Mouse (Mus musculus): ENCODE results near the gene Zswim4. TPM values are rescaled to one million over a fixed set of nuclear protein-coding genes. Genes with fewer than 3 reads are reported as not detected.
A peak's percentile ranks its signal among the peaks of the same experiment; 100 is the strongest.

Zswim4 gene
- polyA plus RNA-seq, 1 experiment from 2014 or later: 53.5 TPM

DNA sequence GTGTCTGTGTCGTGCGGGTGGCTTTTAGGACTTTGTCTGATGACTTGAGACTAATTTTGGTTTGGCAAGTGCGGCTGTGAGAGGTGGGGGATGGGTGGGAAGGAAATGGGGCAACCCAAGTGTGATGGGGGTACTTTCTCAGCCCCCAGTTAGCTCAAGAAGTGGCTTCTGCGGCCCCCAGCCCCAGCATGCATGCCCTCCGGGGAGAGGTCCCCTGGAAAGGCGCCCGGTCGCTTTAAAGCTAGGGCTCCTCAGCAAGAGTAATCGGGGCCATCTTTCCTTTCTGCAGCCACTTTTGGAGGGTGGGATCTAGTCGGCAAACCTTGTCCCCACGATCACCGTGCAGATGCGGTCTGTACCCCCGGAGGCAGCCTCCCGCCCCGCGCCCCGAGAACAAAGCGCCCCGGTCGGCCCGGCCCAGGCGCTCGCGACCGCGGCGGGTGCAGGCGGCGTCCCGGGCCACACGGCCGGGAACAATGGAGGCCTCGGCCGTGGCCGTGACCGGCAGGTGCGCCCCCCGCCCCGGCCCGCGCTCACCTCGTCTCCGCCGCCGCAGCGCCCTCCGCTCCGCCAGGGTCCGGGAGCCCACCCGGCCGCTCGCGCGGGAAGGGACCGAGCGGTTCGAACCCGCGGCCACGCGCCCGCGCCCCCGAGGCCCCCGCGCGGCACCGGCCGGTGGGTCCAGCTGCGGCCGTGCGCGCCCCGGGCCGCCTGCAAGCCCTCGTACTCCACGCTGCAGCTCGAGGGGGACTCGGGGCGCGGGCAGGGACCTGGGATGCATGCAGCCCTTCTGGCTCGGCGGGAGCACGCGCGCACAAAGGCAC is 53.4 kb downstream of the Zswim4 start:
- 2% methylated on average over 87 of the region's 87 CpGs for WGBS
- peak; percentile 65 for DNase-seq (ENCODE audit: low spot score)
- Histone ChIP-seq H3K27me3 (ENCODE audit: insufficient read depth, poor library complexity, severe bottlenecking) (peaks cover 26% of the 10 kb centered on the region), H3K4me1 (replicated peaks) (peaks cover 71% of the 10 kb centered on the region), H3K4me3 (peak overlapping the region; percentile 91), H3K27ac (peak overlapping the region; percentile 100), H3K36me3 (peaks cover 6% of the 10 kb centered on the region), H3K9me3 (0 out of 2 replicates have a peak, but pooled peaks cover 5% of the 10 kb centered on the region)

DNA sequence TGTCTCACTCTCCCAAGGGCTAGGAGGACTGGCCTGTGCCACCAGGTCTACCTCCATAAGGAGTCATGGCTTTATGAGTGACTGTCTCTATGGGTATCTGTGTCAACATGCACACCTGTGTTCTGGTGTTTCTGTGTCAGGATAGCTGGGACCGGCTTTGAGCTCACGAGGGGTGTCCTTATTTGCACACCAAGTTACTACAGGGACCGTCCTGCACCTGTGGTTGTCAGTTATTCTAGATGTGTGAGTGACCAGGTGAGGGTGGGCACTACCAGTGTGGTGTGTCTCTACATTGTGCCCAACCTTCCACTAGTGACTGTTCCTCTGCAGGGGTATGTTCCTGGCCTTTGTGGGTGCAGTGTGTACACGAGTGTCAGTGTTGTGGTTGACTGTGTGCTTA is 54.0 kb downstream of the Zswim4 start:
- H3K36me3 ChIP-seq: peaks cover 12% of the 10 kb centered on the region
- DNase-seq (ENCODE audit: low spot score): no peak
- H3K9me3 ChIP-seq: 0 out of 2 replicates have a peak, but pooled peaks cover 5% of the 10 kb centered on the region
- H3K27me3 ChIP-seq (ENCODE audit: insufficient read depth, poor library complexity, severe bottlenecking): peaks cover 22% of the 10 kb centered on the region
- H3K27ac ChIP-seq: peak overlapping the region; percentile 100
- peak overlapping the region; percentile 91 for H3K4me3 ChIP-seq
- H3K4me1 ChIP-seq (replicated peaks): peaks cover 76% of the 10 kb centered on the region
- 71% methylated on average over 4 of the region's 4 CpGs for WGBS

DNA sequence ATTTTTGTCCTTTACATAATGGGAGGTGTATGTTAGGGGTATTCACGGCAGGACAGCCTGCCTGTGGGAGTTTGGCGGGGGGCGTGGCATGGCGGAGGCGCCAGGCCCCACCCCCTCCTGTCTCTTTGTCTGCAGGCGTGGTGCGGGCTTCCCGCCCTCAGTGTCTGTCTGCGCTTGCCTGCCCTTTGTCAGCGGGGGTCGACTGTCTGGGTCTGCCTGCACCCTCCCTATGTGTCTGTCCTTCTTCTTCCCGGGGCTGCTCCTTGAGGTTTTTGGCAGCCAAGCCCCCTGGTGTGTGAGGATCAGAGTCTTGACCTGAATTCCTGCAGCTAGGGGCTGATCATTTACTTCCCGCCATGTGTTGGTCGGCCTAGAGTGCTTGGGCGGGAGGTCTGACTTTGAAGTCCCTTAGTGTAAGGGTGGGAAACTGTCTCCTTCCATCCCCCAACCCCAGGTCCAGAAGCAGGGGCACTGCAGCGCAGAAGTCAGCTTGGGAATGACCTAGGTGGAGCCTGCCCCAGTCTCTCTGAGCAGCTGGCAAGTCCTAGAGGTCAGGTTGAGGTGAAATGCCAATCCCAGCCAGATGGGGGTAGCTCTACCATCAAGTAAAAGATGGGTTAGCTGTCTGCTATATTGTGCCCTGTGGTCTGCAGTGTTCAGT is 56.2 kb downstream of the Zswim4 start:
- WGBS: 2% methylated on average over 16 of the region's 16 CpGs
- peaks cover 12% of the 10 kb centered on the region for H3K27me3 ChIP-seq (ENCODE audit: insufficient read depth, poor library complexity, severe bottlenecking)
- peaks cover 76% of the 10 kb centered on the region for H3K4me1 ChIP-seq (replicated peaks)
- 0 out of 2 replicates have a peak, but pooled peaks cover 5% of the 10 kb centered on the region for H3K9me3 ChIP-seq
- peak; percentile 89 for DNase-seq (ENCODE audit: low spot score)
- H3K36me3 ChIP-seq: peaks cover 29% of the 10 kb centered on the region
- peak overlapping the region; percentile 98 for H3K27ac ChIP-seq
- H3K4me3 ChIP-seq: peak overlapping the region; percentile 49

DNA sequence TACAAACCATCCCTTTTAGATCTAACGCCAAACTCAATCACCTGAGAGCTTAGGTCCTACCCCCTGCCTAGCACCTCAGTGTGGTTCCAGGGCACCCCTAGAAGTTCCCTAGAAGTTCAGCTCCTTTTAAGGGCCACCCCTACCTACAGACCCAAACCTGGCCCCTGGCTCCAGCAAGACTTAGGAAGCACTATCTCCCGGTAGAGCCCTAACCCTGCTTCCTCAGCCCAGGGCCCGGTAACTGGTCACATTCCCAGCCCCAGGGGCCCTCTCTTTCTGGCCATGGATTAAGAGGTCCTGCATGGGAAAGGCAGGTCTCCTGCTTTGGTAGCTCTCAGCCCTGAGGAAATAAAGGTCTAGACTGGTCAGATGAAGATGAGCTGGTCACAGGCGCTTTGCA is 56.9 kb downstream of the Zswim4 start:
- Histone ChIP-seq H3K9me3 (0 out of 2 replicates have a peak, but pooled peaks cover under 1% of the 10 kb centered on the region), H3K27ac (peak overlapping the region; percentile 98), H3K27me3 (ENCODE audit: insufficient read depth, poor library complexity, severe bottlenecking) (peaks cover 7% of the 10 kb centered on the region), H3K4me1 (replicated peaks) (peaks cover 75% of the 10 kb centered on the region), H3K36me3 (peaks cover 36% of the 10 kb centered on the region), H3K4me3 (peak overlapping the region; percentile 49)
- 7% methylated on average over 4 of the region's 4 CpGs for WGBS
- no peak for DNase-seq (ENCODE audit: low spot score)

DNA sequence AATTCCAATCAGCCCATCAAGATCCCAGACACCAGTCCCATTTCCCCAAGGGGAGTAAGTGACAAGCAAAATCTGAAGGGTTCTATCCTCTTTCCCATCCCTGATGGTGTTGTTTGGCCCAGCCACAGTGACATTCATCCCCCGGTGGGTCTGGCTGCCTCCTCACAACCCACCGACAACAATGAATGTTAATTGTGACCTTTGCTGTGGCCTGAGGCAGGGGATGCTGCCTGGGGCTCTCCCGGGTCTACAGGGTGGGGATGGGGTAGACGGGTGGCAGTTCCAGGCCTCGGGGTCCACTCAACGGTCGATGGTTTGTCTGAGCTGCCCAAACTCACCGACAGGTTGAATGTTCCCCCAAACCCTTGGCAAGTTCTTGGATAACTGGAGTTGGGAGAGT is 58.3 kb downstream of the Zswim4 start:
- H3K36me3 ChIP-seq: peaks cover 50% of the 10 kb centered on the region
- no peak for DNase-seq (ENCODE audit: low spot score)
- H3K27me3 ChIP-seq (ENCODE audit: insufficient read depth, poor library complexity, severe bottlenecking): no peaks in the 10 kb centered on the region; the same call in 1 of the 2 replicates
- 75% methylated on average over 8 of the region's 8 CpGs for WGBS
- peak overlapping the region; percentile 98 for H3K27ac ChIP-seq
- no peak overlapping the region for H3K4me3 ChIP-seq
- peaks cover 61% of the 10 kb centered on the region for H3K4me1 ChIP-seq (replicated peaks)
- H3K9me3 ChIP-seq: no peaks in the 10 kb centered on the region

DNA sequence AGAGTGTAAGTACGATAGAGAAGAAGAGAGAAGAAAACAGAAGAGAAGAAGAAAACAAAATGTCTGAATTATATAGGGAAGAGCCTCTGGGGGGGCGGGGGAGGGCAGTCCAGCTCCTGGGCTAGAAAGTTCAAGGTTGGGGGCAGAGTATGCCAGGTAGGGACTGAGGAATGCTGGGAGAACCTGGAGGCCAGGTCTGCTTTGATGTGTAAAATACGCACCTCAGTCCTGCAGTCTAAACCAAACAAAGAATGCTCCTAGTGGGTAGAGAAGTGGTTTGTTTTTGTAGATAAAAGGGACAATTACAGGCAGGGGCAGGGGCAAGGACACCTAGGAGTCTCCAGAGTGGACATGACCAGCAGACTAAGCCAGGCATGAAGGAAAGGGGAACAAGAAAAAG is 59.5 kb downstream of the Zswim4 start:
- 94% methylated on average over 3 of the region's 3 CpGs for WGBS
- peaks cover 53% of the 10 kb centered on the region for H3K4me1 ChIP-seq (replicated peaks)
- H3K36me3 ChIP-seq: peaks cover 62% of the 10 kb centered on the region

DNA sequence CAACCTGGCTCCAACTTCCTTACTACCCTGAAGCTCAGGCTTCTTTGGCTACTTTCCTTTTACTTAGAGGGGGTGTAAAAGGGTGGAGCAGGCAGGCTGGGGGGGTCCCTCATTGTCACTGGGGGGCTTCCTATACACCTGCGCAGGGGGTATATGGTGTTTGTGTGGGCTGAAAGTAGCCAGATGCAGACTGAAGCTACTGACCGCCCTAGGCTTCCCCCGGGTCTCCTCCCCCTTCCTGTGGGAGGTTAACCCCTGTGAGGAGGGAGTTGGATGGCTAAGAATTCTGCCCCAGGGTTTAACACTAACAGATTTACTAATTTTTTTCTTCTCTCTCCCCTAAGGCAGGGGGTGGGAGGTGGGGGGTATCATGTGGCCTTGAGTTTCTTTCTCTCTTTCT is 60.3 kb downstream of the Zswim4 start:
- WGBS: 40% methylated on average over 3 of the region's 3 CpGs
- Histone ChIP-seq H3K4me3 (no peak overlapping the region), H3K4me1 (replicated peaks) (peaks cover 44% of the 10 kb centered on the region), H3K9me3 (no peaks in the 10 kb centered on the region), H3K36me3 (peaks cover 70% of the 10 kb centered on the region), H3K27me3 (ENCODE audit: insufficient read depth, poor library complexity, severe bottlenecking) (no peaks in the 10 kb centered on the region), H3K27ac (no peak overlapping the region; the same call in 1 of the 2 replicates)
- no peak for DNase-seq (ENCODE audit: low spot score)

More for the DNA sequence above, 59.5 kb downstream of the Zswim4 start:
- H3K27ac ChIP-seq: no peak overlapping the region
- H3K9me3 ChIP-seq: no peaks in the 10 kb centered on the region
- no peak for DNase-seq (ENCODE audit: low spot score)
- H3K27me3 ChIP-seq (ENCODE audit: insufficient read depth, poor library complexity, severe bottlenecking): no peaks in the 10 kb centered on the region
- no peak overlapping the region for H3K4me3 ChIP-seq

DNA sequence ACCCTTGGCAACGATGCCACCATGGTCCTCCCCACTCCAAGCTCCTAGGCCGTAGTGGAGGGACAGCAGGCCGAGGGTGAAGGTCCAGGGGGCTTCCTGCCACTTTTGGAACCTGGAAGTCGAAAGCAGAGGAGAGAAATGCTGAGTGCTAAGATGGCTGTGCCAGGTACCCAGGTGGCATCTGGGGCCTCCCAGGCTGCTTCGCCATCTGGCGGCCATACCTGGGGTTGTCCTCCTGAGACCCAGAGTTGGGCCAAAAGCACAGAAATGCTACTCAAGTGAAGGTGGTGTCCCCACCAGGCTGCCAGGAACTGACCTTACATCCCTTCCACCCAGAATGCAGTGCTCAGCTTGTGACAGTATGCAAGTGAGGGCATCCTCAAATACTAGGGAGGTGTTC is 63.0 kb downstream of the Zswim4 start:
- Histone ChIP-seq H3K4me1 (replicated peaks) (peaks cover 17% of the 10 kb centered on the region), H3K9me3 (no peaks in the 10 kb centered on the region), H3K27ac (no peak overlapping the region), H3K4me3 (no peak overlapping the region), H3K36me3 (peaks cover 85% of the 10 kb centered on the region), H3K27me3 (ENCODE audit: insufficient read depth, poor library complexity, severe bottlenecking) (no peaks in the 10 kb centered on the region)
- WGBS: 85% methylated on average over 6 of the region's 6 CpGs
- DNase-seq (ENCODE audit: low spot score): no peak

DNA sequence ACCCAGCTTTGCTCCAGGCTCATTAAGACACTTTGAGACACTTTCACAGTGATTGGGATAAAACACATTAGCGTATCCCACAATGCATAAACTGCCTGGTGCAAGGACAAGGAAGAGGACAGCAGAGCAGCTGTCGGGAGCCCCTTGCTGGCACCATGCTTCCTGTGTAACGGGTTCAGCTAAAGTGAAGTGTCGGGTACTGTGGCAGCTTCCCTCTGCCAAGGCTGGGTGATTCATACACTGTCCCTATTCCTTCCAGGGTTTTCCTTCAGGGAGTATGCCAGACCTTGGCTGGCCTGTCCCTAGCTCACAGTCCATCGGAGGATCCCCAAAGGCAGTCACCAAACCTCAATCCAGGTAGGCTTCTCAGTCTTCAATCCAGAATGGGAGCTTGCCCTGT is 66.8 kb downstream of the Zswim4 start:
- H3K36me3 ChIP-seq: peaks cover 52% of the 10 kb centered on the region
- 88% methylated on average over 5 of the region's 5 CpGs for WGBS

DNA sequence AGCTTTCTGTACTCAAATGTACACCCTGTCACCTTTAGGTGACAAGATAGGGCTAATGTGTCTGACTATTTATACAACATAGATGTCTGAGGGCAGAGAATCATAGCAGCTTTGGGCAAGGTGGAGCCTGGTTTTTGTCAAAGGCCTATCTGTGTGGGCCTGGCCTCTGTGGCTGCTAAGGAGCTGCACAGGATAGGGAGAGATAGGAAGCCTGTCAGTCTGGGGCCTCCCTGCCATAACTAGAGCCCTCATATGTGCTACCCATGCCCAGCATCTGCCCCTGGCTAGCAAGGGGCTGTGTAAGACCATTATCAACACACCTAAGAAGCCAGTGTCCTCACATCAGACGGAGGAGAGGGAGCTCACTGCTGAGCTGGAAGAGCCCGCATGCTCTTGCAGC is 69.2 kb downstream of the Zswim4 start:
- H3K27ac ChIP-seq: no peak overlapping the region
- H3K4me3 ChIP-seq: no peak overlapping the region
- no peak for DNase-seq (ENCODE audit: low spot score)
- WGBS: 85% methylated on average over 2 of the region's 2 CpGs
- peaks cover 7% of the 10 kb centered on the region; the same call in 1 of the 2 replicates for H3K4me1 ChIP-seq (replicated peaks)
- no peaks in the 10 kb centered on the region for H3K9me3 ChIP-seq
- H3K36me3 ChIP-seq: peaks cover 34% of the 10 kb centered on the region
- no peaks in the 10 kb centered on the region for H3K27me3 ChIP-seq (ENCODE audit: insufficient read depth, poor library complexity, severe bottlenecking)

More for the DNA sequence above, 66.8 kb downstream of the Zswim4 start:
- no peak for DNase-seq (ENCODE audit: low spot score)
- Histone ChIP-seq H3K27me3 (ENCODE audit: insufficient read depth, poor library complexity, severe bottlenecking) (no peaks in the 10 kb centered on the region), H3K27ac (no peak overlapping the region), H3K9me3 (no peaks in the 10 kb centered on the region), H3K4me1 (replicated peaks) (peaks cover 7% of the 10 kb centered on the region; the same call in 1 of the 2 replicates), H3K4me3 (no peak overlapping the region)

MicroRNA genes within 50 kb of the gene (microRNA counts, 519-probe panel; counts per million panel counts)
- microRNA mmu-miR-181c (1,255 counts per million, percentile 77 among the panel's probes with 10 or more counts), microRNA mmu-miR-23a (2,824 counts per million, percentile 81 among the panel's probes with 10 or more counts), microRNA mmu-miR-27a (4,404 counts per million, percentile 91 among the panel's probes with 10 or more counts)

Other genes with a start within 250 kb of the Zswim4 start
- 7.6 and 9.5 TPM in 2 replicates for gene Samd1, start 239.4 kb downstream of the Zswim4 start, polyA plus RNA-seq (2016; fragmentation: Nextera tagmentation; extraction: Ambion mirVana)
- gene 1700067K01Rik, start 235.6 kb downstream of the Zswim4 start, polyA plus RNA-seq (2016; fragmentation: Nextera tagmentation; extraction: Ambion mirVana): 0.52 and 0.54 TPM in 2 replicates
- 0.86 TPM in 1 of 2 replicates, not detected in the other for gene 2210011C24Rik, start 224.9 kb downstream of the Zswim4 start, polyA plus RNA-seq (2016; fragmentation: Nextera tagmentation; extraction: Ambion mirVana)
- 9.2 and 10.0 TPM in 2 replicates for gene Palm3, start 215.6 kb downstream of the Zswim4 start, polyA plus RNA-seq (2016; fragmentation: Nextera tagmentation; extraction: Ambion mirVana)
- gene Il27ra, start 194.5 kb downstream of the Zswim4 start, polyA plus RNA-seq (2016; fragmentation: Nextera tagmentation; extraction: Ambion mirVana): 0.24 and 0.30 TPM in 2 replicates
- gene Rln3, start 192.1 kb downstream of the Zswim4 start, polyA plus RNA-seq (2016; fragmentation: Nextera tagmentation; extraction: Ambion mirVana): 0.69 TPM in 1 of 2 replicates, not detected in the other
- 1.5 and 1.8 TPM in 2 replicates for gene Gm10643, start 171.9 kb downstream of the Zswim4 start, polyA plus RNA-seq (2016; fragmentation: Nextera tagmentation; extraction: Ambion mirVana)
- 8.5 and 9.2 TPM in 2 replicates for gene Rfx1, start 170.2 kb downstream of the Zswim4 start, polyA plus RNA-seq (2016; fragmentation: Nextera tagmentation; extraction: Ambion mirVana)
- 16.7 and 19.2 TPM in 2 replicates for gene Dcaf15, start 132.3 kb downstream of the Zswim4 start, polyA plus RNA-seq (2016; fragmentation: Nextera tagmentation; extraction: Ambion mirVana)
- 0.13 TPM in 1 of 2 replicates, not detected in the other for gene Podnl1, start 111.1 kb downstream of the Zswim4 start, polyA plus RNA-seq (2016; fragmentation: Nextera tagmentation; extraction: Ambion mirVana)
- gene Cc2d1a, start 89.1 kb downstream of the Zswim4 start, polyA plus RNA-seq (2016; fragmentation: Nextera tagmentation; extraction: Ambion mirVana): 18.2 and 19.0 TPM in 2 replicates
- 2.1 TPM in 2 replicates for gene 4930432K21Rik, start 89.0 kb downstream of the Zswim4 start, polyA plus RNA-seq (2016; fragmentation: Nextera tagmentation; extraction: Ambion mirVana)
- gene Nanos3, start 51.8 kb downstream of the Zswim4 start, polyA plus RNA-seq (2016; fragmentation: Nextera tagmentation; extraction: Ambion mirVana): 2.5 and 6.8 TPM in 2 replicates
- 386 TPM in 2 replicates for gene D8Ertd738e, start 12.7 kb upstream of the Zswim4 start, polyA plus RNA-seq (2016; fragmentation: Nextera tagmentation; extraction: Ambion mirVana)
- 65.3 and 72.1 TPM in 2 replicates for gene Mri1, start 20.3 kb upstream of the Zswim4 start, polyA plus RNA-seq (2016; fragmentation: Nextera tagmentation; extraction: Ambion mirVana)
- gene Ccdc130, start 33.3 kb upstream of the Zswim4 start, polyA plus RNA-seq (2016; fragmentation: Nextera tagmentation; extraction: Ambion mirVana): 22.2 and 27.2 TPM in 2 replicates
- gene Cacna1a, start 151.4 kb upstream of the Zswim4 start, polyA plus RNA-seq (2016; fragmentation: Nextera tagmentation; extraction: Ambion mirVana): 7.3 TPM in 2 replicates

Measured in hindbrain, embryonic 10.5 days (tissue).